Mouse (Mus musculus): ENCODE measurements at regions not wholly inside any gene's neighbourhood (a gene's known extent, or its start where the extent isn't known, plus 50 kb on each side); places are given as distances from the start of the nearest gene placed in this dataset.

GRCm38 (mm10) chr4:153227680-153228420 is 254.8 kb downstream of the Ajap1 start:
- Histone ChIP-seq H3K9me3 (replicated peaks) (no peaks in the 10 kb centered on the region), H3K4me1 (replicated peaks) (no peaks in the 10 kb centered on the region), H3K4me3 (no peak overlapping the region), H3K9ac (no peak overlapping the region), H3K27me3 (peaks cover 3% of the 10 kb centered on the region; the same call in 1 of the 2 replicates), H3K36me3 (no peaks in the 10 kb centered on the region), H3K4me2 (no peak overlapping the region), H3K27ac (no peak overlapping the region)
- ATAC-seq (replicated peaks; ENCODE audit: insufficient number of reproducible peaks, insufficient read depth, low FRiP score, low read depth) = no peak
- 30% methylated on average over 13 of the region's 13 CpGs for WGBS

DNA sequence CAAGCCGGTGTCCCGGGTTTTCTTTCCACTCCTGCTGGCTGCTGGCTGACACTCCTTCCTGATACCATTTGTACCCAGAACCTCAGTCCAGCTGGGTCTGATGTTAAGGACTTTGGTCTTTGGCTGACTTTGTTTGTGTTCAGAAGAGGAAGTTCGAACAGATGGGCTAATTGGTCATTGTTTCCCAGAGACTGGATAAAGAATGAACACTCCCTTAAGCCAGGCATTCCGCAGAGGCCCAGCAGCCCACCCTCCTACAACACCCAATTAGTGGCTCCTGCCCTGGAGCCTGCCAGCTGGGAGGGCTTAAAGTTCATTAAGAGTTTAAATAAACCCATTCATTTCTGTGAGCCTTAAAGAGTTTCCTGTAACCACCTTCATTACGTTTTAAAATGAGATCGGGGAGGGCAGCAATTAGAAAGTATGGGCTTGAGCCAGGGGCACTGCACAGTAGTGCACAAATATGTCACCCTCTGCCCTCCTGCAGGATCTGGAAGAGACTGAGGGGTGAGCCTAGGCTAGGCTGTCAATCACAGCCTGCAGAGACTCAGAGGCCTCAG is 257.9 kb downstream of the Ajap1 start:
- no peak overlapping the region for H3K4me2 ChIP-seq
- no peak overlapping the region for H3K4me3 ChIP-seq
- no peaks in the 10 kb centered on the region for H3K36me3 ChIP-seq
- H3K27ac ChIP-seq = no peak overlapping the region
- H3K4me1 ChIP-seq (replicated peaks) = 0 out of 2 replicates have a peak, but pooled peaks cover 5% of the 10 kb centered on the region
- 34% methylated on average over 6 of the region's 6 CpGs for WGBS
- peaks cover 3% of the 10 kb centered on the region; the same call in 1 of the 2 replicates for H3K27me3 ChIP-seq
- ATAC-seq (replicated peaks; ENCODE audit: insufficient number of reproducible peaks, insufficient read depth, low FRiP score, low read depth) = no peak
- no peak overlapping the region for H3K9ac ChIP-seq
- H3K9me3 ChIP-seq (replicated peaks) = no peaks in the 10 kb centered on the region

GRCm38 (mm10) chr4:153223019-153223418 is 259.6 kb downstream of the Ajap1 start:
- H3K4me2 ChIP-seq = no peak overlapping the region
- H3K36me3 ChIP-seq = no peaks in the 10 kb centered on the region
- WGBS = 75% methylated on average over 5 of the region's 5 CpGs

DNA sequence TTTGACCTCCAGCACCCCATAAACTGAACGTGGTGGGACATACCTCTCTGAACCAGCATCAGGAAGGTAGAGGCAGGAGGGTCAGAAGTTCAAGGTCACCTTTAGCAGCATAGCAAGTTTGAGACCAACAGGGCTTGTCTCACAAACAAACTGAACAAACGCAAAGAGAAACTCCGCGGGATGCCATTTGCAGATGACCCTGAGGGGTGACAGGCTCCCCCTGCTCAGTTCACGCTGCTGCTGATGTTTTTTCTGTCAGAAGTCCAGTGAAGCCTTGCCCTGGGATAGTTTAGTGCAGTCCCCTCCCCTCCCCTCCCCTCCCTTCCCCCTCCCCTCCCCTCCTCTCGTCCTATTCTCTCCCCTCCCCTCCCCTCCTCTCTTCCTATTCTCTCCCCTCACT is 262.1 kb downstream of the Ajap1 start:
- WGBS = 25% methylated on average over 5 of the region's 6 CpGs
- Histone ChIP-seq H3K36me3 (no peaks in the 10 kb centered on the region), H3K9me3 (replicated peaks) (no peaks in the 10 kb centered on the region), H3K4me1 (replicated peaks) (0 out of 2 replicates have a peak, but pooled peaks cover 6% of the 10 kb centered on the region), H3K4me2 (no peak overlapping the region), H3K27ac (no peak overlapping the region), H3K27me3 (no peaks in the 10 kb centered on the region), H3K9ac (no peak overlapping the region), H3K4me3 (no peak overlapping the region)
- no peak for ATAC-seq (replicated peaks; ENCODE audit: insufficient number of reproducible peaks, insufficient read depth, low FRiP score, low read depth)

More at GRCm38 (mm10) chr4:153223019-153223418, 259.6 kb downstream of the Ajap1 start:
- ATAC-seq (replicated peaks; ENCODE audit: insufficient number of reproducible peaks, insufficient read depth, low FRiP score, low read depth) = no peak
- no peak overlapping the region for H3K27ac ChIP-seq
- no peak overlapping the region for H3K9ac ChIP-seq
- no peaks in the 10 kb centered on the region for H3K9me3 ChIP-seq (replicated peaks)
- 0 out of 2 replicates have a peak, but pooled peaks cover 6% of the 10 kb centered on the region for H3K4me1 ChIP-seq (replicated peaks)
- no peaks in the 10 kb centered on the region for H3K27me3 ChIP-seq
- H3K4me3 ChIP-seq = no peak overlapping the region

GRCm38 (mm10) chr4:153220074-153220473 is 262.5 kb downstream of the Ajap1 start:
- Histone ChIP-seq H3K36me3 (no peaks in the 10 kb centered on the region), H3K4me1 (replicated peaks) (0 out of 2 replicates have a peak, but pooled peaks cover 6% of the 10 kb centered on the region), H3K9ac (no peak overlapping the region), H3K4me2 (no peak overlapping the region), H3K27me3 (no peaks in the 10 kb centered on the region), H3K9me3 (replicated peaks) (no peaks in the 10 kb centered on the region), H3K4me3 (no peak overlapping the region), H3K27ac (no peak overlapping the region)
- 16% methylated on average over 7 of the region's 7 CpGs for WGBS
- no peak for ATAC-seq (replicated peaks; ENCODE audit: insufficient number of reproducible peaks, insufficient read depth, low FRiP score, low read depth)

GRCm38 (mm10) chr4:153217541-153217980 is 265.1 kb downstream of the Ajap1 start:
- Histone ChIP-seq H3K27me3 (no peaks in the 10 kb centered on the region), H3K9ac (no peak overlapping the region), H3K4me2 (no peak overlapping the region), H3K9me3 (replicated peaks) (no peaks in the 10 kb centered on the region), H3K4me3 (no peak overlapping the region), H3K27ac (no peak overlapping the region), H3K36me3 (no peaks in the 10 kb centered on the region), H3K4me1 (replicated peaks) (0 out of 2 replicates have a peak, but pooled peaks cover 6% of the 10 kb centered on the region)
- WGBS = 56% methylated on average over 9 of the region's 9 CpGs
- ATAC-seq (replicated peaks; ENCODE audit: insufficient number of reproducible peaks, insufficient read depth, low FRiP score, low read depth) = 0 out of 2 replicates have a peak, but pooled peaks have one; percentile 28

DNA sequence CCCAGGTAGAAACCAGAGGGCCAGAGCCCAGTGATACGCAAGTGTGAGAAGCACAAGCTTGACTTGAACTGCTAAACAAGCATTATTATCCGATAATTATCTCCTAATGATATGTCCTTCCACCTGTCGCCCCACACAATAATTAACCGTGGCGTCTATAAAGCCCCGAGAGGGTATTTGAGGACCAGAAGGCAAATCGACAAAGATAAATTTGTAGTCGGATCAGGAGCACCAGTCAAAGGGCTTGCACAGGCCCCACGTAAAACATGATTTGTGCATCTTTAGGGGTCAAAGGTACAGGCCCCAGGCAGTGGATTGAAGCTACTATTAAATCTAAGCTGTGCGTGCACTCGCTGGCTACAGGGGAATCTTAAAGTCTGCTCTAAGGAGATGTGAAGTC is 270.5 kb downstream of the Ajap1 start:
- no peaks in the 10 kb centered on the region; the same call in 1 of the 2 replicates for H3K27me3 ChIP-seq
- H3K4me1 ChIP-seq (replicated peaks) = no peaks in the 10 kb centered on the region
- no peak overlapping the region for H3K4me3 ChIP-seq
- 77% methylated on average over 11 of the region's 11 CpGs for WGBS
- ATAC-seq (replicated peaks; ENCODE audit: insufficient number of reproducible peaks, insufficient read depth, low FRiP score, low read depth) = no peak
- H3K9ac ChIP-seq = no peak overlapping the region
- H3K36me3 ChIP-seq = no peaks in the 10 kb centered on the region
- no peaks in the 10 kb centered on the region for H3K9me3 ChIP-seq (replicated peaks)
- H3K27ac ChIP-seq = no peak overlapping the region
- H3K4me2 ChIP-seq = no peak overlapping the region

- H3K4me1 ChIP-seq (replicated peaks) = no peaks in the 10 kb centered on the region
- no peaks in the 10 kb centered on the region for H3K9me3 ChIP-seq (replicated peaks)
- no peak overlapping the region for H3K27ac ChIP-seq
- H3K36me3 ChIP-seq = no peaks in the 10 kb centered on the region
- H3K4me2 ChIP-seq = no peak overlapping the region
- ATAC-seq (replicated peaks; ENCODE audit: insufficient number of reproducible peaks, insufficient read depth, low FRiP score, low read depth) = no peak; the same call in 1 of the 2 replicates
- 45% methylated on average over 2 of the region's 2 CpGs for WGBS
- H3K4me3 ChIP-seq = no peak overlapping the region
- no peaks in the 10 kb centered on the region; the same call in 1 of the 2 replicates for H3K27me3 ChIP-seq
- H3K9ac ChIP-seq = no peak overlapping the region
Observed at GRCm38 (mm10) chr4:153208822-153209221, 273.8 kb downstream of the Ajap1 start.

- Histone ChIP-seq H3K27ac (no peak overlapping the region), H3K4me1 (replicated peaks) (no peaks in the 10 kb centered on the region), H3K9ac (no peak overlapping the region), H3K4me2 (no peak overlapping the region), H3K4me3 (no peak overlapping the region), H3K9me3 (replicated peaks) (no peaks in the 10 kb centered on the region), H3K27me3 (no peaks in the 10 kb centered on the region; the same call in 1 of the 2 replicates), H3K36me3 (no peaks in the 10 kb centered on the region)
- 77% methylated on average over 6 of the region's 6 CpGs for WGBS
- ATAC-seq (replicated peaks; ENCODE audit: insufficient number of reproducible peaks, insufficient read depth, low FRiP score, low read depth) = no peak
Observed at GRCm38 (mm10) chr4:153208215-153208614, 274.4 kb downstream of the Ajap1 start.

- no peak for ATAC-seq (replicated peaks; ENCODE audit: insufficient number of reproducible peaks, insufficient read depth, low FRiP score, low read depth)
- Histone ChIP-seq H3K27ac (no peak overlapping the region), H3K36me3 (no peaks in the 10 kb centered on the region), H3K4me1 (replicated peaks) (no peaks in the 10 kb centered on the region), H3K9me3 (replicated peaks) (no peaks in the 10 kb centered on the region), H3K9ac (no peak overlapping the region), H3K4me3 (no peak overlapping the region), H3K27me3 (no peaks in the 10 kb centered on the region; the same call in 1 of the 2 replicates), H3K4me2 (no peak overlapping the region)
- WGBS = 58% methylated on average over 11 of the region's 11 CpGs
Observed at GRCm38 (mm10) chr4:153207578-153208102, 275.0 kb downstream of the Ajap1 start.

DNA sequence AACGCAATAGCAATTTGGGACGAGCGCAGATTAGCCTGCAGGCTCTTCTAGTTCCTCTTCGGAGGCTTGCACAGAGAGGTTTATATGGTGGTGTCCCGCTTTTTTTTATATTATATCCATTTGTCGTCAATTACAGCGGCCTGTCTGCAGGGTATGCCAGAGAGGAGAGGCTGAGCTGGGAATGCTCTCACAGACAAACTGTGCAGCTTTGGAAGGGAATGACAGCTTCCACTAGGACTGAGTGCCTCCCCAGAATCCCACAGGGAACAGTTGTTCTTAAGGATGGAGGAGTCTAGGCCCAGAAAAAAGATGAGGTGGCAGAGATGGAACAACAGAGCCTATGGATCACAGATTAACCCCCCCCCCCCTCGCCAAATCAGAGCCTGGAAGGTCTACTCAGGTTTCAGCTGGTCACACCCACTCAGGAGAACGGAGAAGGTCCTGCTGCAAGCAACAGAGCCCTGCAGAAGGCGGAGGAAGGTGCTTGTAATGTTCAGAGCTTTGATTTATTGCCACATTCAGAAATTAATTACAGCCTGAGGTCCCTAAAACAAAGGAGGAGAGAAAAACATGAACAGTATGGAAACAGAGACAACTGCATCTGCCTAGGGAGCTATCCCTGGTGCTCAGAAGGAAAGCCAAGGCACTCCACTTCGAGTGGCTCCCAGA is 275.7 kb downstream of the Ajap1 start:
- Histone ChIP-seq H3K9ac (no peak overlapping the region), H3K27ac (no peak overlapping the region), H3K4me3 (no peak overlapping the region), H3K36me3 (no peaks in the 10 kb centered on the region), H3K27me3 (no peaks in the 10 kb centered on the region; the same call in 1 of the 2 replicates), H3K4me2 (no peak overlapping the region), H3K9me3 (replicated peaks) (no peaks in the 10 kb centered on the region), H3K4me1 (replicated peaks) (no peaks in the 10 kb centered on the region)
- no peak for ATAC-seq (replicated peaks; ENCODE audit: insufficient number of reproducible peaks, insufficient read depth, low FRiP score, low read depth)
- 48% methylated on average over 11 of the region's 11 CpGs for WGBS
